Mouse (Mus musculus) midbrain, postnatal 0 days (tissue): ENCODE results near the gene Snrnp25. TPM values are rescaled to one million over a fixed set of nuclear protein-coding genes. Genes with fewer than 3 reads are reported as not detected.

Experiments used
- ATAC-seq: fragments of 200-750 bp; cut with Nextera tagmentation; 2 replicates; pipeline ENCODE4 v1.8.0; 2017; ENCODE audit warnings: moderate number of reproducible peaks, mild to moderate bottlenecking, moderate TSS enrichment, moderate library complexity; ENCODE audit not compliant: low FRiP score
- DNase-seq: peaks from one replicate; pipeline ENCODE4 v3.0.0-alpha.2; 2015; ENCODE audit warnings: low spot score
- H3K27ac ChIP-seq: fragments of 300-500 bp; sonication (generic); 2 replicates; pipeline ENCODE4 v1.5.1; 2014; ENCODE audit warnings: low read depth, mild to moderate bottlenecking, low read length, mixed read lengths
- H3K27me3 ChIP-seq: fragments of 300-500 bp; sonication (generic); 2 replicates; pipeline ENCODE4 v1.6.1; 2014; ENCODE audit warnings: low read length, control low read depth, mixed read lengths; ENCODE audit not compliant: insufficient read depth
- H3K36me3 ChIP-seq: fragments of 300-500 bp; sonication (generic); 2 replicates; pipeline ENCODE4 v1.6.1; 2014; ENCODE audit warnings: low read length, control low read depth, mixed read lengths; ENCODE audit not compliant: insufficient read depth
- H3K4me1 ChIP-seq: fragments of 300-500 bp; sonication (generic); 2 replicates; pipeline ENCODE4 v1.6.1; 2014; ENCODE audit warnings: mild to moderate bottlenecking, control low read depth, antibody characterized with exemption, low read length, mixed read lengths; ENCODE audit not compliant: insufficient read depth
- H3K4me2 ChIP-seq: fragments of 300-500 bp; sonication (generic); 2 replicates; pipeline ENCODE4 v1.6.1; 2014; ENCODE audit warnings: low read depth, mild to moderate bottlenecking, low read length, mixed read lengths; ENCODE audit not compliant: poor library complexity, severe bottlenecking
- H3K4me3 ChIP-seq: fragments of 300-500 bp; sonication (generic); 2 replicates; pipeline ENCODE4 v1.5.1; 2014; ENCODE audit warnings: low read depth, mild to moderate bottlenecking, low read length, moderate library complexity
- H3K9ac ChIP-seq: fragments of 300-500 bp; sonication (generic); replicated peaks from 2 replicates; pipeline ENCODE4 v1.6.1; 2014; ENCODE audit warnings: mild to moderate bottlenecking, low read length, moderate library complexity, mixed read lengths; ENCODE audit not compliant: poor library complexity, severe bottlenecking
- H3K9me3 ChIP-seq: fragments of 300-500 bp; sonication (generic); 2 replicates; pipeline ENCODE4 v1.6.1; 2016; ENCODE audit warnings: low read length, control low read depth
- CTCF ChIP-seq: IDR thresholded peaks from 2 replicates; pipeline ENCODE4 v1.5.1; 2016; ENCODE audit warnings: antibody characterized with exemption, mild to moderate bottlenecking
- WGBS: fragments of 180-500 bp; shearing (Covaris S2); extraction: QIAGEN DNeasy Blood & Tissue Kit; methylation state at CpG from one replicate; pipeline ENCODE4 v1.1.7; 2014; 5-methylcytosine and 5-hydroxymethylcytosine counted together
- polyA plus RNA-seq: library from polyadenylated mRNA; unstranded; fragments of >200 nt; fragmentation: Nextera tagmentation; extraction: Ambion mirVana; gene quantifications from 2 replicates; pipeline ENCODE4 v1.2.1, GENCODE M21; 2015
- total RNA-seq: library from RNA; depleted of rRNA; stranded (reverse); fragments of >200 nt; gene quantifications from 2 replicates; pipeline ENCODE4 v1.2.3, GENCODE M21; 2014

Snrnp25 gene
- total and polyA plus RNA-seq, 2 experiments from 2014 or later: 13.3 to 47.8 TPM

GRCm38 (mm10) chr11:32223297-32223967 is 18.2 kb downstream of the Snrnp25 start:
- 72% methylated on average over 4 of the region's 4 CpGs for WGBS
- DNase-seq (no peak), ATAC-seq (no peak)
- Histone ChIP-seq H3K27ac (no peak overlapping the region), H3K4me2 (no peak overlapping the region), H3K27me3 (peaks cover 13% of the 10 kb centered on the region), H3K4me3 (no peak overlapping the region), H3K36me3 (no peaks in the 10 kb centered on the region), H3K9ac (no peak overlapping the region), H3K9me3 (no peaks in the 10 kb centered on the region), H3K4me1 (peaks cover 17% of the 10 kb centered on the region)
- TF ChIP-seq CTCF: peak; percentile 17; the same call in 1 of the 2 replicates

- H3K27ac ChIP-seq: peak overlapping the region; percentile 47
- H3K9ac ChIP-seq: no peak overlapping the region
- no peak for ATAC-seq
- H3K4me1 ChIP-seq: peaks cover 17% of the 10 kb centered on the region
- no peaks in the 10 kb centered on the region for H3K9me3 ChIP-seq
- 27% methylated on average over 4 of the region's 4 CpGs for WGBS
- H3K4me2 ChIP-seq: no peak overlapping the region
- H3K4me3 ChIP-seq: no peak overlapping the region
- H3K36me3 ChIP-seq: 0 out of 2 replicates have a peak, but pooled peaks cover 2% of the 10 kb centered on the region
- 0 out of 2 replicates have a peak, but pooled peaks have one; percentile 1 for TF ChIP-seq CTCF
- H3K27me3 ChIP-seq: peaks cover 13% of the 10 kb centered on the region
- peak; percentile 83 for DNase-seq
Measured at GRCm38 (mm10) chr11:32224468-32225139, 19.4 kb downstream of the Snrnp25 start.

- no peaks in the 10 kb centered on the region for H3K9me3 ChIP-seq
- peaks cover 13% of the 10 kb centered on the region for H3K27me3 ChIP-seq
- H3K4me3 ChIP-seq: no peak overlapping the region
- H3K36me3 ChIP-seq: peaks cover 6% of the 10 kb centered on the region; the same call in 1 of the 2 replicates
- no peak overlapping the region for H3K4me2 ChIP-seq
- TF ChIP-seq CTCF: no peak
- no peak overlapping the region for H3K9ac ChIP-seq
- peak overlapping the region; percentile 55 for H3K27ac ChIP-seq
- 62% methylated on average over 7 of the region's 7 CpGs for WGBS
- no peak for ATAC-seq
- DNase-seq: no peak
- H3K4me1 ChIP-seq: peaks cover 17% of the 10 kb centered on the region
Measured at GRCm38 (mm10) chr11:32225222-32226104, 20.2 kb downstream of the Snrnp25 start.

GRCm38 (mm10) chr11:32226124-32226871 is 21.1 kb downstream of the Snrnp25 start, which contains the start of gene Mpg:
TSS of gene Mpg (plus strand) at chr11:32226505.
- TF ChIP-seq CTCF: no peak
- WGBS: 3% methylated on average over 47 of the region's 47 CpGs

GRCm38 (mm10) chr11:32227041-32227440 is 21.8 kb downstream of the Snrnp25 start:
- TF ChIP-seq CTCF: no peak
- peak overlapping the region; percentile 75 for H3K4me2 ChIP-seq
- no peak for DNase-seq
- 22% methylated on average over 1 of the region's 1 CpGs for WGBS
- peaks cover 13% of the 10 kb centered on the region; the same call in 1 of the 2 replicates for H3K36me3 ChIP-seq
- ATAC-seq: no peak
- peak overlapping the region; percentile 62 for H3K4me3 ChIP-seq
- H3K4me1 ChIP-seq: peaks cover 13% of the 10 kb centered on the region
- H3K9ac ChIP-seq: peak overlapping the region; percentile 78
- peak overlapping the region; percentile 86 for H3K27ac ChIP-seq
- peaks cover 12% of the 10 kb centered on the region for H3K27me3 ChIP-seq
- H3K9me3 ChIP-seq: no peaks in the 10 kb centered on the region

More at GRCm38 (mm10) chr11:32226124-32226871, 21.1 kb downstream of the Snrnp25 start, which contains the start of gene Mpg:
- Histone ChIP-seq H3K4me1 (peaks cover 14% of the 10 kb centered on the region), H3K27ac (peak within 1 kb of the TSS; percentile 86), H3K4me3 (peak within 1 kb of the TSS; percentile 62), H3K9ac (peak within 1 kb of the TSS; percentile 78), H3K27me3 (peaks cover 13% of the 10 kb centered on the region), H3K4me2 (peak within 1 kb of the TSS; percentile 75), H3K9me3 (no peaks in the 10 kb centered on the region), H3K36me3 (peaks cover 9% of the 10 kb centered on the region; the same call in 1 of the 2 replicates)
- ATAC-seq (peak; percentile 80), DNase-seq (peak; percentile 88)
